Mouse (Mus musculus) cerebellum, postnatal 10 days (tissue): Measurements from ENCODE around the gene Lum.

Experiments
- DNase-seq, 2 experiments: peaks; one replicate each; pipeline ENCODE4 v3.0.0; 2021; ENCODE audit warnings: mixed read lengths in 2 of 2

Lum gene

GRCm38 (mm10) chr10:97564957-97565856 lies at the start of gene Lum:
Gene Lum, plus strand, starts transcription at chr10:97565128.
- DNase-seq, result peak in 1 of 2 experiments; percentile 14

- no peak for DNase-seq
Observed at GRCm38 (mm10) chr10:97523366-97523765, 41.6 kb upstream of the Lum start.

GRCm38 (mm10) chr10:97535697-97536096 lies 29.2 kb upstream of the Lum start:
- no peak for DNase-seq

DNA sequence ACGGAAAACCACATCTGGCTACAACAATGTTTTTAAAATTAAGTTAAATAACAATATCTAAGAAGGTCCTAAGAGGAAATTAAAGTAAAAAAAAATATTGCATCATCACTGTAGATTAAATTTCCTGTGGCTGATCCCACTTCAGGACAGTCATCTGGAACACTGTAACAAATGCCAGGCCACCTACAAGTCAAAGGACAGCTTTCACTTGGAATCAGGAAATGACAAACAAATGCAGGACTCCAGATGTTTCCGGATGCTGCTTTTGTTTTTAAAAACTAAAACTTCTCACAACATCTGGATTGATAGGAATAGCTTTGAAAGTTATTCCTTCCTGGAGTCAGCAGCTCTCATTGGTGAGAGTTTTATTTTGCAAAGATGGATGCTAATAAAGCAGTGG lies 28.0 kb upstream of the Lum start:
- no peak for DNase-seq

DNA sequence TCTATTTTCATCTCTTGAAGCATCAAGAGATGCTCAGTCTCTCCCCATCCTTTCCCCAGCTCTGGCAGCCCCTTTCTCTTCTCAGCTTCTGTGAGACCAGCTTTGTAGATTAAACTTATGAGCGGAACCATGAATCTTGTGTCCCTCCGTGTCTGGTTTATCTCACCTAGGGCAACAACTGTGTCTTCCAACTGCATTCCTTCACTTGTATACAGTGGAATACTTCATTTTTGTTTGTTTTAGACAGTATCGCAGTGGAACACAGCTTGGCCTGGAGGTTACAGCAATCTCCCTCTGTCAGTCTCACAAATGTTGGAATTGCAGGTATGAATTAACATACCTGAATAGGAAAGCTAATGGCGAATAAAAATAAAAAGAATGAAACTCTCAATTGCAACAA lies 26.7 kb upstream of the Lum start:
- no peak for DNase-seq

GRCm38 (mm10) chr10:97547740-97548139 lies 17.2 kb upstream of the Lum start:
- DNase-seq, result no peak

- DNase-seq, result peak; percentile 25 to 33
Observed at GRCm38 (mm10) chr10:97567489-97568135, 2.7 kb downstream of the Lum start.

DNA sequence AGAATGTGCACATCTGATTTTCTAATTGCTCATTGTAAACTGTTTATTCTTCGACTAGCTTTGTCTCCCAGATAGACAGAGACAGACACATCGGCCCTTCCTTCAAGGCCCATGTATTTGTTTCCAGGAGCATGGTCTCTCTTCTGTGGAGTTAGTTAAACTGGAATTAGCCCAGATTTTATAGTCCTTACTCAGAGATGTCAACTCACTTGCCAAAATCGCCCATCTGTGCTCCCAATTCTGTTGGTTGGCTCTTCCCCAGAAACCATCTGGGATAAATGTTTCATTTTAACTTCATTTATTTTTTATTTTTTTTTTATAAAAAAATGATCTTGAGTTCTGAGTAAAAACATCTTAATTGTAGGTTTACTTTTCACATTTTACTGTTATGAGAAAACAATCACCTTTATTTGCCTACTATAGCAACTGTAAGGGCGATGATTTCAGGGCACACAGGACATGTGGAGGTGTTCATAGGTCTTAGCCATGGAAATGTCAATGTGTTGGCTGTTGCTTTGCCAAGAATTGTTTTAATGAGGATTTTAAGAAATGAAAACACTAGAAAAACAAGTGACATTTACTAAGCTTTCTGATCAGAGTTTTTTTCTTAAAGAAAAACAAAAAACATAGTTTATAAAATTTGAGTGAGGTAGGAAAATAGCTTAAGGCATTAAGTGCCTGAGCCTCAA lies 17.8 kb downstream of the Lum start:
- DNase-seq, result peak; percentile 80 to 83

GRCm38 (mm10) chr10:97584176-97584575 lies 19.2 kb downstream of the Lum start:
- no peak for DNase-seq

- no peak for DNase-seq
Observed at GRCm38 (mm10) chr10:97587159-97587558, 22.2 kb downstream of the Lum start.

- no peak for DNase-seq
Observed at GRCm38 (mm10) chr10:97589574-97589973, 24.6 kb downstream of the Lum start.

DNA sequence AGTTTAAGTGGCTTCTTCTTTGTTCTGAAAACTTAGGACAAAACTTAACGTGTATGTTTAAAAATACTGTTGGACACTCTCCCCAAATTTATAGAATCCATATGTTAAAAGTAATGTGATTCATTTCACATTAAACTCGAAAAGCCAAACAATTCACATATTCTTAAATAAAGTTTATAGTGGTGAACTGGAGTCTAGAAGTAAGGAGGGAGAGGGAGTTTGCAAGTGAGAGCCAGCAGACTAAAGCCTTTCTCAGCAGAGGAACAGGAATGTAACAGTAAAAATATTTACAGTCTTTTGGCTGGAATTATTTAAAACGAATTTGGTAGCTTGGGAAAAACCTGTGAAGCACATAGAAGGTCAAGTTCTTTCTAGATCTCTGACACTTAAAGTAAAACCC lies 26.1 kb downstream of the Lum start:
- DNase-seq, result no peak

DNA sequence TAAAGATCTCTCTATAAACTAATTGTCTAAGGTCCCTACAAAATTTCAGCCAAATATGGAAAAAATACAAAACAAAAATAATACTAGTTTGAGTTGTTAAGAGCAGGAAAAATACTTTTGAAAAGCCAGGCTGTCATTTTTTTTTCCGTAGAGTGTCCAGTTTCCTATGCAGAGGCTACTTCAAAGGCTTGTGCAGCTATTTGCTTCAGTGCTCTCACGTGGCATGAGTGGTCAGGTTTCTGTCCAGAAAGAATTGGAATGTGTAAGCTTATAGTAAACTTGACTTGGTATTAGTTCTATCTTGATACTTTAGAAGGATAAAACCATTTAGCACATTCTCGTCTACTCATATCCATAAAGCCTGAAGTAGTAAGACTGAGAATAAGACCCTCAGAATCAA lies 26.8 kb downstream of the Lum start:
- no peak for DNase-seq

GRCm38 (mm10) chr10:97595680-97596079 lies 30.8 kb downstream of the Lum start:
- no peak for DNase-seq

- no peak for DNase-seq
Observed at GRCm38 (mm10) chr10:97601744-97602143, 36.8 kb downstream of the Lum start.

GRCm38 (mm10) chr10:97603256-97603655 lies 38.3 kb downstream of the Lum start:
- peak; percentile 75 to 82 for DNase-seq

DNA sequence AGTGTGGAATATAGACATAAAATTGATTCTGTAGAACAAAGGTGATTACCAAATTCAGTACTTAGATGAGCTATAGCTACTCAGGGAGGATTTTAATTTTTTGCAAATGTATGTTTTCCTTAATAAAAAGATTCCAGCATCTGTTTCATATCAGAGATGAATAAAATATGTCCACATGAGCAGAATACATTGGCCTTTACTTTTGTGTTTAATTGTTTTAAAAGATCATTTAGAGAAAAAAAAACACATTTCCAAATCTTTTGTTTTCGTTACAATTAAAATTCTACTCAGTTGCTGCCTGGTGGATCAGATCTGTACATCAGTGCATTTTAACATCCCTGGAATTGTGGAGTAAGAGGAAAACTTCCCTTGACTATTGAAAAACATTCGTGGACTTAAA lies 41.7 kb downstream of the Lum start, which contains the start of gene Kera:
TSS of gene Kera (plus strand) at position 301 of the 400 bp plus-strand sequence.
- no peak for DNase-seq
